Mouse (Mus musculus) olfactory bulb, adult 2 months (tissue): ENCODE measurements around the gene Tmem234. TPM values are rescaled to one million over a fixed set of nuclear protein-coding genes. Genes with fewer than 3 reads are reported as not detected.
"Not testable (repeated sequence)": the region's sequence is repeated elsewhere in the genome, so short reads cannot be mapped to it uniquely, and the experiment has no call there.

ENCODE experiments used
- H3K27ac ChIP-seq: fragments of 200-500 bp; 2 replicates; pipeline ENCODE4 v1.5.1; 2012; ENCODE audit warnings: low read depth, low read length; ENCODE audit not compliant: insufficient read depth
- H3K4me1 ChIP-seq: fragments of 200-500 bp; 2 replicates; pipeline ENCODE4 v1.6.1; 2012; ENCODE audit warnings: low read length; ENCODE audit not compliant: control insufficient read depth, insufficient read depth
- H3K4me3 ChIP-seq: fragments of 200-500 bp; 2 replicates; pipeline ENCODE4 v1.5.1; 2012; ENCODE audit warnings: mild to moderate bottlenecking, low read depth, low read length, moderate library complexity; ENCODE audit not compliant: insufficient read depth
- CTCF ChIP-seq: fragments of 200-500 bp; IDR thresholded peaks from 2 replicates; pipeline ENCODE4 v1.5.1; 2012; ENCODE audit warnings: low read depth, mild to moderate bottlenecking, low read length, moderate library complexity; ENCODE audit not compliant: insufficient read depth
- POLR2A ChIP-seq: fragments of 200-500 bp; IDR thresholded peaks from 2 replicates; pipeline ENCODE4 v1.6.1; 2012; ENCODE audit warnings: mild to moderate bottlenecking, low read depth, low read length, moderate library complexity; ENCODE audit not compliant: insufficient read depth
- WGBS: fragments of 180-500 bp; shearing (Covaris S2); methylation state at CpG from one replicate; pipeline ENCODE4 v1.1.7; 2018; 5-methylcytosine and 5-hydroxymethylcytosine counted together
- polyA plus RNA-seq: library from polyadenylated mRNA; stranded (reverse); fragments of >200 nt; gene quantifications from 2 replicates; pipeline ENCODE4 v1.2.4, GENCODE M21; 2012; ENCODE audit warnings: low replicate concordance; ENCODE audit not compliant: missing spikeins, insufficient read depth, insufficient read length

Tmem234 gene
- 500 TPM in 1 of 2 replicates, not detected in the other for polyA plus RNA-seq

DNA sequence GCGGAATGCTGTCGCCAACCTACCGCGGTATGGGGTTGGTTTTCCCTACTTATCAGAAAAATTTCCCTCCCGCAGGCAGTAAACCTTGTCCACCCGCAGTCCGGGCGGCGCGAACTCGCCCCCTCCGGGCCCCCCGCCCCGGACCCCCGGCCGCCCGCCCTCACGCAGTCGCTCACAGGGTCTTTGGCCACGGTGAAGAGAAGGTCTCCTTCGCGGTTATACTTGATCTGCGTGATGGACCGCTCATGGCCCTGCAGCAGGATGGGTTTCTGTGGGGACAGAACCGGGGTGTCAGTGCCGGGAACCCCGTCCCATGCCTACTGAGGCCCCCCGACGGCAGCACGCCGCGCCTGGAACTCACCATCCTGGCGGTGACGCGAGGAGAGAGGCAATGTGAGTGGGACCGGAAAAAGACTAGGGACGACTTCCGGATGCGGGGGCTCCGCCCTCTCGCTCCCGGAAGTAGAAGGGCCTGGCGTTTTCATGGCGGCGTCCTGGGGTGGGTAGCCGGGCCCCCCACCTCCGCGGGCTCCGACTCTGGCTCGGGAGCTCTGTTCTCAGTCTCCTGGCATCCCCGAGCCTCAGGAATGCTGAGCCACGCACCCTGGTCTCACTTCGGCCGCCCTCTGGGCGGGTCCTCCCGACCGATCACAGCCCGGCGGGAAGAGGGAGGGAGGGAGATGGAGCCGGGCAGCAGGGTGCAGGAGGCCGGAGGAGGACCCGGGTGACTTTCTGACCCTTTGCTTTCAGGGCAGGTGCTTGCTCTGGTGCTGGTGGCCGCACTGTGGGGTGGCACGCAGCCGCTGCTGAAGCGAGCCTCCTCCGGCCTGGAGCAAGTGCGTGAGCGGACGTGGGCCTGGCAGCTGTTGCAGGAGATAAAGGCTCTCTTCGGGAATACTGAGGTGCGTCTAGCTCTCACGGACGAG is at the start of gene Tmem234, which contains the start of gene Eif3i:
Gene Tmem234 (plus strand): TSS at position 436 of the 926 bp plus-strand sequence.
Gene Eif3i (minus strand): TSS at position 416 of the 926 bp plus-strand sequence.
- H3K27ac ChIP-seq: no peak within 1 kb of the TSS
- TF ChIP-seq CTCF: no peak
- peak; percentile 52 for TF ChIP-seq POLR2A
- WGBS: under 1% methylated on average over 74 of the region's 74 CpGs
- peaks cover 13% of the 10 kb centered on the region; the same call in 1 of the 2 replicates for H3K4me1 ChIP-seq
- peak within 1 kb of the TSS; percentile 77 for H3K4me3 ChIP-seq

DNA sequence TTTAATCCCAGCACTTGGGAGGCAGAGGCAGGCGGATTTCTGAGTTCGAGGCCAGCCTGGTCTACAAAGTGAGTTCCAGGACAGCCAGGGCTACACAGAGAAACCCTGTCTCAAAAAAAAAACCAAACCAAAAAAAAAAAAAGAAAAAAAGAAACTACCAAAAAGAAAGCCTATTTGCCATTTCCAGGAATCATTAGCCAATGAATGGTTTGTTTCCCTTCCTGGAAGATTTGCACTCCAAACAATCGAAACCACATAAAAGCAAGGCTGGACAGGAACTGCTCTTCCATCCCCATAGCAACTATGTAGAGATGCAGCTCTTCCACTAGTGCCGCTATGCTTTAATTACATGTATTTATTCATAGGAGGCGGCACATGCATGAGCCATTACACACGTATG is 46.0 kb upstream of the Tmem234 start:
- H3K4me1 ChIP-seq, H3K4me3 ChIP-seq, H3K27ac ChIP-seq: not testable (repeated sequence)
- WGBS: 57% methylated on average over 6 of the region's 6 CpGs

DNA sequence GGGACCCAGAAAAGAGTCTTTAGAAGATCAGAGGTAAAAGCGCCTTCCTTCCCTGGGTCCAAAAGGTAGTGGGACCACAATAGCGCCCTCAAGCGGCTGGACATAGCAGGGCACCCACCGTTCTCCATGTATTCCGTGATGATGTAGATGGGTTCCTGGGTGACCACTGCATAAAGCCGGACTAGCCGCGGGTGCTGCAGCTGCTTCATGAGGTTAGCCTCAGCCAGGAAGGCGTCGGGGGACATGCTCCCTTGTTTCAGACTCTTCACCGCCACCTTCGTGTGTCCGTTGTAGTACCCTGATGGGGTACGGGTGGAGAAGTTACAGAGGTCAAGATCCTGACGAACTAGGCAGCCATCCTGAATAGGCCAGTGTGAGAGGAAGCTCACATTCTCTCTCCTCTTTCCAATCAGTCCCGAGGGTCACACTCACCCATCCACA is 45.0 kb upstream of the Tmem234 start:
- no peak for TF ChIP-seq POLR2A
- TF ChIP-seq CTCF: peak; percentile 30; the same call in 1 of the 2 replicates
- peaks cover 10% of the 10 kb centered on the region for H3K4me1 ChIP-seq
- 5% methylated on average over 16 of the region's 16 CpGs for WGBS
- peak overlapping the region; percentile 40 for H3K4me3 ChIP-seq
- no peak overlapping the region for H3K27ac ChIP-seq

DNA sequence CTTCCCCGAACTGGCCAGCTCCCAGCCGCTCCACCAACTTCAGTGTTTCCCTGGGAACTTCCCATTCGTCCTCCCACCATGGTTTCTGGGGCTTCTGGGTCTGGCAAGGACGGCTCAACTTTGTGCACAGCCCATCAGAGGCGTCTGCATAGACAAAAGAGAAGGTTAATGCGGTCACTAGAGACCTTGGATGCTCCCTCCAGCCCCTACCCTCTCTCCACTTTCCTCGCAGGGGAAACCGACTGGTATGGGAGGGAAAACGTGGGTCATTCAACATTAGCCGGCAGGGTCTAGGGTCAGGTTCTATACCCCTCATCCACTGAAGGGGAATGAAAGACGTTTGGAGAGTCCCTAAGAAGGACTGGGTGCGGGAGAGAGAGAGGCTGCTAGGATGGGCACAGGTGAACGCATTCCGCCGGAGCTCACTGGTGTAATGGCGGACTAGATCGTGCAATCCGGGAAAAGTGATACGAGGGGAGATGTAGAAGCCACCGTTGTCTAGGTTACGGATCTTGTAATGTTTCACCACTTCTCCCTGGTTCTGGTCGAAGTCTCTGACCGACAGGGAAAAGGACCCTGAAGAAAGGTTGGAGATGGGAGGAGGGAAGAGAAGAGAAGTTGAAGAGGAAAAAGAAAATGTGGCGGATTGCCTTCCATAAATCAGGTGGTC is 44.5 kb upstream of the Tmem234 start:
- H3K4me3 ChIP-seq: peak overlapping the region; percentile 40

DNA sequence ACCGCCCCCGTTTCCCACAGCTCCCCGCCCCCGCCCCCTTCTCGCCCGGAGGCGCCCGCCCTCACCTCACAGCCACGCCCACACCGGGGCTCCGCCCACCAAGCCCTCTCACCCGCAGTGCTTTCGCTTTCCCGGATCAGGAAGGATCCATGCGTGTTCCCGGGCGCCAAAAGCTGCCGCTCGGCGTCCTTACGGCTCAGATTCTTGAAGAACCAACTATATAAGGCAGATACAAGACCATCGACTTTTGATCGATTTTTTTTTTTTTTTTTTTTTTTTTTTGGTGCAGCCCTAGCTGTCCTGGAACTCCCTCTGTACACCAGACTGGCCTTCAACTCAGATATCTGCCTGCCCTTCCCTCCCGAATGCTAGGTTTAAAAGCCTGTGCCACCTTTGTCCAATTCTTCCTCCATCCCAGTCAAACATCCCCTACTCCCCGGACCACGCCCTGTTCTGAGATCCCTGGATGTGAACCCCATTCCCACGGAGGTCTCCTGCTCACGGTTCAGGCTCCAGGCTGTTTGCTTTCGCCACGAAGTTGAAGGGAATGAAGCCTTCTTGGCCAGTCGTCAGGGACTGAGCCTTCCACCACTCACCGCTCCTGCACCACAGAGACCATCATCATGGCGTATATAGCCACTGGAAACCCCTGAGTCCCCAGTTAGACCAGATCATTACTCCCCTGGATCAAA is 43.8 kb upstream of the Tmem234 start:
- 9% methylated on average over 33 of the region's 33 CpGs for WGBS
- TF ChIP-seq POLR2A: 0 out of 2 replicates have a peak, but pooled peaks have one; percentile 22
- no peak for TF ChIP-seq CTCF
- Histone ChIP-seq H3K4me3 (peak overlapping the region; percentile 40), H3K27ac (no peak overlapping the region), H3K4me1 (peaks cover 10% of the 10 kb centered on the region)

More for the DNA sequence above, 44.5 kb upstream of the Tmem234 start:
- TF ChIP-seq POLR2A (no peak), CTCF (no peak)
- Histone ChIP-seq H3K4me1 (peaks cover 10% of the 10 kb centered on the region), H3K27ac (0 out of 2 replicates have a peak overlapping the region, but pooled peaks have one; percentile 0)
- 1% methylated on average over 24 of the region's 24 CpGs for WGBS

DNA sequence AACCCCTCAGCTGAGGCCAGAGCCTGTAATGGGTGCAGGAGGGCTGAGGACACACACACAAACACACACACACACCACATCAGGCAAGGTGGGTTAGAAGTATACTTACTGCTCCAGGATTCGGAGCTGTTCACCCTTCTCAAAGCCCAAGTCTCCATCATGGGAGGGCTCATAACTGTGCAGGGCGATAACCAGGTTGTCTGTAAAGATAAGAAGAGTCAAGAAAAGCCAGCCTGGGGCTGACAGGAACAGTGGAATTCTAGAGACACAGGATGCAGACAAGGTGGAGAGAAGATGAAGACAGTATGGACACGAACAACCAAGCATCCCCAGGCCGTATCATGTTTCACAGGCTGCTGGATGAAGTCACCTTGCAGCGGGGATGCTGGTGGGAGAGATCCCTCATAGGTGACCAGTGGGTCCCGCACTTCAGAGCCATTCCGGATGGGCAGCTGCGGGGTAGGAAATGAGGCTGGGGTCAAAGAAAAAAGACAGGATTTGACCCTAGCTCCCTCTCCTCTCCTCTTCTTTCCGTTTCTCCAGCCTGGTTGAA is 43.1 kb upstream of the Tmem234 start:
- no peak overlapping the region for H3K27ac ChIP-seq
- H3K4me1 ChIP-seq: peaks cover 10% of the 10 kb centered on the region
- no peak overlapping the region for H3K4me3 ChIP-seq
- 94% methylated on average over 9 of the region's 9 CpGs for WGBS
- TF ChIP-seq CTCF (no peak), POLR2A (no peak)

DNA sequence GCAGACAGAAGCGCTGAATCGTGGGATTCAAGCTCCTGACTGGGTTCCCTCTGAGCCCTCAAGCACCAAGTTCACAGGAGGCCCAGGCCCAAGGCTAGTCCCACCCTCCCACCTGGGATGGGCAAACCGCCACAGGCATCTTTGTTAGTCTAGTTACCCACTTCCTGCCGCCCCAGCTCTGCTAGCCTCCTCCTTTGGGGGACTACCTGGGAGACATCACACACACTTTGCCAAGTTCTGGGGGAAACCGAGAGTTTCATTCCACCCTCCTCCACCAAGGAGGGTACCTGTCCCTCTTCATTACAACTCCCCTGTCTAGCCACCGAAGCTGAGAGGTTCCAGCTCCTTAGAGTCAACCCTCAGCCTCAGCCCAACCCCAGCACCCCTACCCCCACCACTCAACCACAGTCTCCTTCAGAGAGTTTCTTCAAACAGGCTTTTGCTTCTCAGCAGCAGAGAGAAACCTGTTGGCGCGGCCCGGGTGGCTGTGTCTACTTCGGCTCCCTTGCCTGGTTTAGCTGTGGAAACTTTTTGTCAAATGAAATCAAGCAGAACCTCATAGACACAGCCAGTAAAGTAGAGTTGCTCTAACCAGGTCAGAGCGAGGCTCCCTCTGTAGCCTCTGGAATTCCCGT is 42.0 kb upstream of the Tmem234 start:
- Histone ChIP-seq H3K4me3 (no peak overlapping the region), H3K27ac (no peak overlapping the region), H3K4me1 (peaks cover 10% of the 10 kb centered on the region)
- TF ChIP-seq CTCF: no peak
- no peak for TF ChIP-seq POLR2A
- 91% methylated on average over 12 of the region's 12 CpGs for WGBS

DNA sequence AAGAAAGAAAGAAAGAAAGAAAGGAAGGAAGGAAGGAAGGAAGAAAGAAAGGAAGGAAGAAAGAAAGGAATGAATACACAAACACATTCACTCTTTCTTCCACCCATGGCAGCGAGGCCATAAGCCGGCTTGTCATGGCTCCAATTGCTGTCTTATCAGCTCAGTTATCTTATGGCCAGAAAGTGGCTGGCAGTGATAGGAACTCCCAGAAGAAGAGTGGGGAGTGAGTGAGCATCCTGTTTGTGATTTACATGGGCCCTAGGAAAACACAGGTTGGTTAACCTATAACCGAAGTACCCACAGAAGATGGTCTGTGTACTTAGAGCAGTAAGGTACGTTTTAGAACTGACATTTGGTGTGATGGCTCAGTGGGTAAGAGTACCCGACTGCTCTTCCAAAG is 39.3 kb upstream of the Tmem234 start:
- peaks cover 3% of the 10 kb centered on the region; the same call in 1 of the 2 replicates for H3K4me1 ChIP-seq
- WGBS: 94% methylated on average over 5 of the region's 5 CpGs
- TF ChIP-seq CTCF (no peak), POLR2A (no peak)

More for the DNA sequence above, 39.3 kb upstream of the Tmem234 start:
- Histone ChIP-seq H3K27ac (no peak overlapping the region), H3K4me3 (no peak overlapping the region)
